Mouse (Mus musculus) right cerebral cortex, postnatal 36 days (tissue): ENCODE data around the gene Spon1.

Experiments
- DNase-seq, 2 experiments: peaks; one replicate each; pipeline ENCODE4 v3.0.0; 2022; ENCODE audit warnings: low spot score in 2 of 2, mixed read lengths in 1 of 2

The Spon1 gene

DNA sequence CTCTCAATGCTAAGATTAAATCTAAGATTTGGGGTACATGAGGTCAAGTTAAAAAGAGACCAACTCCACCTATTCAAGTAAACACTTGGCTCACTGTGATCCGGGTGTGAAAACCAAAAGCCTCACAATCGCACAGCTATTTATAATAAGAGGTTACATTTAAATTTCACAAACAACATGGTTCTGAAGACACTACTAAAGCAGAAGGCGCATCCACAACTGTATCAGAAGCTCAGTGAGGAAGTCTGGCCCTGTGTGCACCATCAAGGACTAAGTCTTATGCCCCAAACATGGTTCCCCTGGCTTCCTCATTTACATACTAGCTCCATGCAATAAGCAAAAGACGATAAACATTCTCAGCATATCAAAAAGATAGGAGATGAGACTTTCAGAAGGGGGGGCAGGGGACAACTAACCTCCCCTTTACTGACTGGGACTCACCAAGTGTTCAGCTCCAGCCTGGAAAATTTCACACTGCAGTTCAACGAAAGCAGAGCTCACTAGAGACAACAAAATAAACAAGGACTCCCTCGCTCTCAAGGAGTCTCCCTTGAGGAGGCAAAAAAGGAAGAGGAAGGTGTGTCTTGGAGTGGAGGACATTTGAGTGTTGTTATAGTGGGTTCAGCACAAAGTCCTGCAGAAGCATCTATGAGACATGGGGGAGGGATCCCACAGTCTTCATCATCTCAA, 320.4 kb downstream of the Spon1 start:
- no peak for DNase-seq

DNA sequence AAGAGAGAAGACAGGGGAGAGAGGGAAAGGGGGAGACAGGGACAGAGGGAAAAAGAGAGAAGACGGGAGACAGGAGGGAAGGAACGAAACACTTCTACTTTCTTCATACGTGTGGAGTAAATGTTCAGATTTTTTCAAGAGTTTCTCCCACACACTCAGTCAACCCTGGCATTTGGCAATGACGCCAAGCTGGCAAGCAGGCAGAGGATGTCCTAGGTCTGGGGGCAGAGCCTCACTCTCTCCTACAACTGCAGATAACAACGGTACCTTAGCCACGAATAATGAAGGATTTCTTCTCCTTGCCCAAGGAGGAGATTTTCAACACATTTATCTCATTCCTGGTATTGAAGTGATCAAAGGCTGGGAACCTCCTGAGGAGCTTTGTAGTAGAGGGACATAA, 321.5 kb downstream of the Spon1 start:
- DNase-seq, result peak in 1 of 2 experiments; percentile 20

DNA sequence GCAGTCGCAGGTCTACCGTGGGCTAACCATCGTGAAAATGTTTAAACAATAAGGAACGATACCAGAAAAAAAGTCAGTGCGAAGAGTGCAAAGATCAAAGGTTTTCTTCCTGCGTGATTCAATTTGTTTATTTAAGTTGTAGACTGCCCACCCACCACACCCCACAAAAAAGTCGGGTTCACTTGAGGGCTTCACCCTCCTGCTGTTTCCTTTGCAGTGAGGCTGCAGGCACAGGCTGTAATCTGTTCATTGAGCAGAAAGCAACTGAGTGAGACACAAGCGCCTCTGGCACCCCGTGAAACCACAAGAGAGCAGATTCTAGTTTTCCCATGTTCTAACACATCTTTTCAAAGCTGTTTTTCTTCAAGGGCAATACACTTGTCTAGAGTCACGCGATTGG, 322.2 kb downstream of the Spon1 start:
- DNase-seq, result no peak

DNA sequence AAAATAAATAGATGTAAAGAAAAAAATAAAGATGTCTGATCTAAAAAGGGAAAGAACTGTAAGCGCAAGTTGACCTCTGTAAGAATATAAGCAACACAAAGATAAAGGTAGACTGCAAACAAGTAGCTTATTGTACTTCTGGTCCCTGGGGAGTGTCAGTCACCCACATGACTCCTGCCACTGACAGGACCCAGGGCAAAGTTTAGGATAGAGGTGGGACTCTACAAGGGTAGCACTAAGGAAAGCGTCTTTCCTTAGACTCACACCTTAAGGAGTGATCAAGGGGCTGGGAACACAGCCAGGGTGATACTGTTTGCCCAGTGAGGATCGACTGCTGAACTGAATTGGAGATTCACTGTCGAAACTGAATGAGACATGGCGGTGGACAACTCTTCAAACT, 323.1 kb downstream of the Spon1 start:
- no peak for DNase-seq

DNA sequence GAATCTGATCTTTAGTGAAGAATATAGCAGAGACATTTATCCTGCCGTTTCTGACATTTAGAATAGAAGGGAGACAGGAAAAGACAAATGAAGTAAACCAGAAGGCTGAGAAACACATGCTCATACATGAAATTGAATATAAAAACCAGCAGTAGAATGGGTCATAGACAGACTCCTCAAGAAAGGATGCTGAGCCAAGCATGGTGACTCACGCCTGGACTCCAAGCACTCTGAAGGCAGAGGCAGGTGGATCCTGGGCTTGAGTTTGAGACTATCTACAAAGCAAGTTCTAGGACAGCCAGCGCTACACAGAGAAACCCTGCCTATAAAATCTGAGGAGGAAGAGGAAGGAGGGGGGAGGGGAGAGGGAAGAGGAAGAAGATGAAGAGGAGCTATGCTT, 324.4 kb downstream of the Spon1 start:
- DNase-seq, result no peak

DNA sequence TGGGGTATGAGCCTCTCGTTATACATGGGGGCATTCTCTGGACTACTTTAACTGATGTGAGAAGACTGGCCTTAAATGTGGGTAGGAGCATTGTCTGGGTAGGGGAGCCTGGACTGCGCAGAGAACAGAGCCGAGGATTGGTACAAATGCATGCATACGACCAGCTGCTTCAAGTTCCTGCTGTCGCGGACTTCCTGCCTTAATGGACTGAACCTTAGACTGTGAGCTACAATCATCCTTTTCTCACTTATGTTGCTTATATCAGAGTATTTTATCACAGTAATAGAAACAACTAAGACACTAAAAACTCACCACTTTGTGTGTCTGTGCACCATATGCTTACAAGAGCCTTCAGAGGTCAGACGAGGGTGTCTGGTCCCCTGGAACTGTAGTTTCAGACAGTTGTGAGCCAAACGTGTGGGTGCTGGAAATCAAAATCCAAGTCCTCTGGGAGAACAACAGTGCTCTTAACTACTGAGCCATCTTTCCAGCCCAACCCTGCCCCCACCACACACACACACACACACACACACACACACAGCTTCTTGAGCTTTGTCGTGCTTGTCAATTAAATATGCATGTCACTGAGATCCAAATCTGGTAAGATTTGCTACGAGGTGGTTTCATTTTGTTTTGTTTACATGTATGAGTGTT, 325.2 kb downstream of the Spon1 start:
- DNase-seq, result no peak
